In genomic region chr7:118656730-118657129, GRCm38 (mm10) we compare ENCODE assay signal across 26 mouse cellular contexts. TPM values are rescaled to one million over a fixed set of nuclear protein-coding genes. Genes with fewer than 3 reads are reported as not detected.
A peak's percentile ranks its signal among the peaks of the same experiment; 100 is the strongest.
DNase-seq lines count a peak whose midpoint lies in the region; ATAC-seq and TF ChIP-seq lines count a peak whose summit lies in the region.
"Had no signal": no experiment of that assay in that cellular context is flagged by ENCODE, and none has a peak within 500 bp of the region (broad histone marks: within the 10 kb centered on the region; RNA-seq: fewer than 3 reads in every experiment).

No protein-coding gene starts in this region.

- H3K27me3 ChIP-seq in hindbrain, embryonic 10.5 days (ENCODE audit: insufficient read depth, poor library complexity, severe bottlenecking), result no peaks in the 10 kb centered on the region
- no peaks in the 10 kb centered on the region for H3K27me3 ChIP-seq in hindbrain, embryonic 13.5 days
- no peaks in the 10 kb centered on the region for H3K27me3 ChIP-seq in kidney, postnatal 0 days (ENCODE audit: insufficient read depth, low read length)
- H3K27me3 ChIP-seq in ES-Bruce4 (ENCODE audit: control insufficient read depth, insufficient read depth, low read length, poor library complexity, severe bottlenecking), result no peaks in the 10 kb centered on the region
- H3K27me3 ChIP-seq: hindbrain, embryonic 15.5 days; Patski had no signal

- no peak for ATAC-seq in hindbrain, embryonic 13.5 days (ENCODE audit: low FRiP score)
- ATAC-seq in kidney, postnatal 0 days (replicated peaks; ENCODE audit: low FRiP score, low read depth), result peak; percentile 59
- ATAC-seq: forebrain, embryonic 14.5 days; intestine, embryonic 16.5 days; Patski had no signal

- intact Hi-C loops in gastrocnemius, postnatal 14 days (cut with DNase I; ENCODE audit: low total_unique reads), result no loop called here

- peak; percentile 4 for DNase-seq in hindbrain, embryonic 10.5 days (ENCODE audit: low spot score)
- peak; percentile 28 for DNase-seq in kidney, postnatal 0 days (ENCODE audit: low spot score)
- no peak for DNase-seq in kidney, postnatal 36 days
- peak; percentile 92 for DNase-seq in R1 (ENCODE audit: low read depth, low spot score)
- DNase-seq in gastrocnemius, postnatal 14 days, result no peak
- no peak for DNase-seq in spleen, postnatal 36 days (ENCODE audit: low spot score in 2 of 2)
- DNase-seq: adrenal gland, postnatal 14 days; cerebellum, adult 11-12 months; cerebellum, adult 9-10 months; cerebellum, postnatal 25 days; gastrocnemius, adult 2 months; gastrocnemius, postnatal 36 days; heart, adult 18-20 months; heart, postnatal 14 days had no signal

- peak; percentile 76; the same call in 1 of the 2 replicates for TF ChIP-seq EP300 in ES-Bruce4 (IDR thresholded peaks at IDR 0.05; ENCODE audit: insufficient read depth, low read depth, low read length)

- H3K27ac ChIP-seq in hindbrain, embryonic 10.5 days, result peak overlapping the region; percentile 64; the same call in 1 of the 2 replicates
- H3K27ac ChIP-seq in hindbrain, embryonic 13.5 days, result no peak overlapping the region
- no peak overlapping the region for H3K27ac ChIP-seq in kidney, postnatal 0 days
- no peak overlapping the region for H3K27ac ChIP-seq in ES-Bruce4 (ENCODE audit: insufficient read depth, low read length)
- H3K27ac ChIP-seq: embryonic facial prominence, embryonic 10.5 days; forebrain, embryonic 10.5 days; gastrocnemius, adult 2 months; heart, embryonic 15.5 days; hindbrain, embryonic 15.5 days had no signal

- H3K4me1 ChIP-seq in hindbrain, embryonic 10.5 days (replicated peaks), result peaks cover 6% of the 10 kb centered on the region
- H3K4me1 ChIP-seq in hindbrain, embryonic 13.5 days (replicated peaks), result no peaks in the 10 kb centered on the region
- no peaks in the 10 kb centered on the region for H3K4me1 ChIP-seq in kidney, postnatal 0 days (replicated peaks; ENCODE audit: insufficient read depth, low read length)
- peaks cover 2% of the 10 kb centered on the region for H3K4me1 ChIP-seq in ES-Bruce4 (ENCODE audit: control insufficient read depth, insufficient read depth, low read length)
- H3K4me1 ChIP-seq: heart, embryonic 15.5 days; hindbrain, embryonic 15.5 days had no signal

- 38% methylated on average over 6 of the region's 6 CpGs for WGBS in hindbrain, embryonic 10.5 days
- 33% methylated on average over 6 of the region's 6 CpGs for WGBS in hindbrain, embryonic 13.5 days
- 32% methylated on average over 6 of the region's 6 CpGs for WGBS in kidney, postnatal 0 days

- TF ChIP-seq POLR2A in ES-Bruce4 (IDR thresholded peaks at IDR 0.05; ENCODE audit: insufficient read depth, low read length), result no peak

- no peaks in the 10 kb centered on the region for H3K9me3 ChIP-seq in hindbrain, embryonic 10.5 days
- no peaks in the 10 kb centered on the region for H3K9me3 ChIP-seq in hindbrain, embryonic 13.5 days
- H3K9me3 ChIP-seq in kidney, postnatal 0 days (replicated peaks; ENCODE audit: low read length), result no peaks in the 10 kb centered on the region
- H3K9me3 ChIP-seq in ES-Bruce4 (replicated peaks; ENCODE audit: control insufficient read depth, insufficient read depth, low read length, poor library complexity, severe bottlenecking), result no peaks in the 10 kb centered on the region
- H3K9me3 ChIP-seq: embryonic facial prominence, embryonic 10.5 days; forebrain, embryonic 10.5 days; heart, embryonic 15.5 days; hindbrain, embryonic 15.5 days had no signal

- no peak overlapping the region for H3K9ac ChIP-seq in hindbrain, embryonic 13.5 days
- no peak overlapping the region for H3K9ac ChIP-seq in kidney, postnatal 0 days (ENCODE audit: low read depth, low read length)
- no peak overlapping the region for H3K9ac ChIP-seq in ES-Bruce4 (ENCODE audit: low read depth, poor library complexity, severe bottlenecking)
- H3K9ac ChIP-seq: heart, embryonic 15.5 days; hindbrain, embryonic 15.5 days had no signal

- H3K4me3 ChIP-seq in hindbrain, embryonic 10.5 days, result no peak overlapping the region
- H3K4me3 ChIP-seq in hindbrain, embryonic 13.5 days, result no peak overlapping the region
- H3K4me3 ChIP-seq in kidney, postnatal 0 days (replicated peaks; ENCODE audit: low read depth, low read length), result no peak overlapping the region
- no peak overlapping the region for H3K4me3 ChIP-seq in ES-Bruce4 (ENCODE audit: low read depth, low read length)
- H3K4me3 ChIP-seq: embryonic facial prominence, embryonic 10.5 days; forebrain, embryonic 10.5 days; gastrocnemius, adult 2 months; heart, embryonic 15.5 days; hindbrain, embryonic 15.5 days had no signal

- no peak overlapping the region for H3K4me2 ChIP-seq in hindbrain, embryonic 13.5 days
- H3K4me2 ChIP-seq in kidney, postnatal 0 days (ENCODE audit: low read length), result no peak overlapping the region
- H3K4me2 ChIP-seq: heart, embryonic 11.5 days; heart, embryonic 15.5 days; hindbrain, embryonic 15.5 days had no signal

- H3K36me3 ChIP-seq in hindbrain, embryonic 10.5 days, result no peaks in the 10 kb centered on the region
- no peaks in the 10 kb centered on the region for H3K36me3 ChIP-seq in hindbrain, embryonic 13.5 days
- no peaks in the 10 kb centered on the region for H3K36me3 ChIP-seq in kidney, postnatal 0 days (ENCODE audit: insufficient read depth, low read length)
- no peaks in the 10 kb centered on the region for H3K36me3 ChIP-seq in ES-Bruce4 (ENCODE audit: control insufficient read depth, insufficient read depth, low read length, poor library complexity, severe bottlenecking)
- H3K36me3 ChIP-seq: embryonic facial prominence, embryonic 10.5 days; forebrain, embryonic 10.5 days; heart, embryonic 15.5 days; hindbrain, embryonic 15.5 days had no signal

- no peak for TF ChIP-seq CTCF in kidney, postnatal 0 days (IDR thresholded peaks at IDR 0.05; ENCODE audit: low read depth)
- TF ChIP-seq CTCF in ES-Bruce4 (IDR thresholded peaks at IDR 0.05; ENCODE audit: low read depth, low read length), result no peak

RNA-seq across cellular contexts. Expression of gene Gde1, which starts 48.8 kb away (rescaled TPM):
- polyA plus RNA-seq in hindbrain, embryonic 10.5 days (2016; fragmentation: Nextera tagmentation; extraction: Ambion mirVana), result 80.9 and 102 TPM in 2 replicates
- polyA plus RNA-seq in hindbrain, embryonic 13.5 days (2015; fragmentation: Nextera tagmentation; extraction: Ambion mirVana), result 168 TPM in 2 replicates
- polyA plus RNA-seq in kidney, postnatal 0 days (2015; fragmentation: Nextera tagmentation; extraction: Ambion mirVana), result 139 and 148 TPM in 2 replicates
- polyA plus RNA-seq in ES-Bruce4 (2011; ENCODE audit: insufficient read depth, insufficient read length, low read depth, missing spikeins), result 24.7 and 29.9 TPM in 2 replicates
- total RNA-seq in gastrocnemius, postnatal 14 days (2021), result 10 to 100 TPM; 30.6 to 31.1 TPM

RNA-seq across cellular contexts. Expression of gene Ccp110, which starts 55.6 kb away (rescaled TPM):
- polyA plus RNA-seq in hindbrain, embryonic 10.5 days (2016; fragmentation: Nextera tagmentation; extraction: Ambion mirVana), result 28.5 and 34.1 TPM in 2 replicates
- polyA plus RNA-seq in hindbrain, embryonic 13.5 days (2015; fragmentation: Nextera tagmentation; extraction: Ambion mirVana), result 28.1 and 32.5 TPM in 2 replicates
- 6.8 and 8.1 TPM in 2 replicates for polyA plus RNA-seq in kidney, postnatal 0 days (2015; fragmentation: Nextera tagmentation; extraction: Ambion mirVana)
- polyA plus RNA-seq in ES-Bruce4 (2011; ENCODE audit: insufficient read depth, insufficient read length, low read depth, missing spikeins), result 36.0 and 43.8 TPM in 2 replicates
- 1 to 10 TPM; 2.6 to 3.1 TPM for total RNA-seq in gastrocnemius, postnatal 14 days (2021)

RNA-seq across cellular contexts. Expression of gene Tmc5, which starts 59.6 kb away (rescaled TPM):
- polyA plus RNA-seq in hindbrain, embryonic 10.5 days (2016; fragmentation: Nextera tagmentation; extraction: Ambion mirVana), result 0.22 and 0.51 TPM in 2 replicates
- polyA plus RNA-seq in hindbrain, embryonic 13.5 days (2015; fragmentation: Nextera tagmentation; extraction: Ambion mirVana), result 0.19 and 0.21 TPM in 2 replicates
- polyA plus RNA-seq in kidney, postnatal 0 days (2015; fragmentation: Nextera tagmentation; extraction: Ambion mirVana), result 0.91 and 1.3 TPM in 2 replicates
- polyA plus RNA-seq in ES-Bruce4 (2011; ENCODE audit: insufficient read depth, insufficient read length, low read depth, missing spikeins), result 0.16 and 0.30 TPM in 2 replicates
- total RNA-seq in gastrocnemius, postnatal 14 days (2021), result under 1 TPM; 0.13 to 0.53 TPM
- total RNA-seq: CH12.LX; gastrocnemius, adult 2 months; hematopoietic stem cell, adult 5-6 weeks had no signal
- polyA plus RNA-seq: embryonic facial prominence, embryonic 10.5 days; Patski had no signal

Comparison
In these comparisons a context has a peak if more than half of its experiments do, and no peak if none do; other contexts are left out.
1. DNase-seq: peak in hindbrain, embryonic 10.5 days (single experiment), kidney, postnatal 0 days (single experiment) and R1 (single experiment); none in kidney, postnatal 36 days (0 of 2), gastrocnemius, postnatal 14 days (single experiment) and spleen, postnatal 36 days (0 of 2).